Mouse (Mus musculus) C2C12 (cell line): ENCODE measurements around the gene Dchs1.

Experiments
- CEBPB ChIP-seq: IDR thresholded peaks from one replicate; pipeline ENCODE4 v1.6.1; 2011; ENCODE audit warnings: low read depth, mild to moderate bottlenecking, control low read depth, moderate library complexity
- CTCF ChIP-seq: IDR thresholded peaks from one replicate; pipeline ENCODE4 v1.5.1; 2011; ENCODE audit not compliant: control insufficient read depth, insufficient read depth, insufficient read length
- MAX ChIP-seq: IDR thresholded peaks from one replicate; pipeline ENCODE4 v1.6.1; 2011; ENCODE audit warnings: mild to moderate bottlenecking, control low read depth
- MYOD1 ChIP-seq: IDR thresholded peaks from one replicate; pipeline ENCODE4 v1.6.1; 2011; ENCODE audit warnings: low read depth; ENCODE audit not compliant: control insufficient read depth, insufficient read length
- MYOG ChIP-seq: IDR thresholded peaks from one replicate; pipeline ENCODE4 v1.6.1; 2011; ENCODE audit not compliant: control insufficient read depth, insufficient read length; ENCODE audit errors: extremely low read depth
- USF1 ChIP-seq: IDR thresholded peaks from one replicate; pipeline ENCODE4 v1.6.1; 2011; ENCODE audit warnings: low read depth, mild to moderate bottlenecking, control low read depth, moderate library complexity

- TF ChIP-seq CTCF (no peak), MYOG (no peak), USF1 (no peak), CEBPB (no peak), MYOD1 (no peak), MAX (no peak)
Measured at GRCm38 (mm10) chr7:105703184-105703583, 84.3 kb downstream of the Dchs1 start.
